Mouse (Mus musculus): ENCODE measurements around the gene Fgfr2.

The Fgfr2 gene

GRCm38 (mm10) chr7:133008663-133009062 is 114.5 kb downstream of the Fgfr2 start:
- no peak for DNase-seq (ENCODE audit: low read depth, low spot score)

GRCm38 (mm10) chr7:133007343-133007742 is 115.8 kb downstream of the Fgfr2 start:
- DNase-seq (ENCODE audit: low read depth, low spot score), result no peak

GRCm38 (mm10) chr7:133005772-133006171 is 117.4 kb downstream of the Fgfr2 start:
- DNase-seq (ENCODE audit: low read depth, low spot score), result no peak

GRCm38 (mm10) chr7:133003421-133003820 is 119.7 kb downstream of the Fgfr2 start:
- peak; percentile 80 for DNase-seq (ENCODE audit: low read depth, low spot score)

GRCm38 (mm10) chr7:133002271-133002670 is 120.9 kb downstream of the Fgfr2 start:
- no peak for DNase-seq (ENCODE audit: low read depth, low spot score)

- no peak for DNase-seq (ENCODE audit: low read depth, low spot score)
Measured at GRCm38 (mm10) chr7:133001388-133001787, 121.8 kb downstream of the Fgfr2 start.

GRCm38 (mm10) chr7:132999061-132999460 is 124.1 kb downstream of the Fgfr2 start:
- DNase-seq (ENCODE audit: low read depth, low spot score), result no peak

- no peak for DNase-seq (ENCODE audit: low read depth, low spot score)
Measured at GRCm38 (mm10) chr7:132998639-132999038, 124.5 kb downstream of the Fgfr2 start.

GRCm38 (mm10) chr7:132996391-132996790 is 126.8 kb downstream of the Fgfr2 start:
- peak; percentile 59 for DNase-seq (ENCODE audit: low read depth, low spot score)

GRCm38 (mm10) chr7:132994628-132995191 is 128.4 kb downstream of the Fgfr2 start:
- DNase-seq (ENCODE audit: low read depth, low spot score), result no peak

GRCm38 (mm10) chr7:132994120-132994519 is 129.0 kb downstream of the Fgfr2 start:
- no peak for DNase-seq (ENCODE audit: low read depth, low spot score)

- no peak for DNase-seq (ENCODE audit: low read depth, low spot score)
Measured at GRCm38 (mm10) chr7:132992967-132993615, 130.1 kb downstream of the Fgfr2 start.

GRCm38 (mm10) chr7:132991240-132991900 is 131.8 kb downstream of the Fgfr2 start:
- no peak for DNase-seq (ENCODE audit: low read depth, low spot score)

- no peak for DNase-seq (ENCODE audit: low read depth, low spot score)
Measured at GRCm38 (mm10) chr7:132989839-132990238, 133.3 kb downstream of the Fgfr2 start.

- DNase-seq (ENCODE audit: low read depth, low spot score), result no peak
Measured at GRCm38 (mm10) chr7:132982639-132983038, 140.5 kb downstream of the Fgfr2 start.

GRCm38 (mm10) chr7:132977981-132978380 is 145.2 kb downstream of the Fgfr2 start:
- no peak for DNase-seq (ENCODE audit: low read depth, low spot score)

- no peak for DNase-seq (ENCODE audit: low read depth, low spot score)
Measured at GRCm38 (mm10) chr7:132976079-132976478, 147.1 kb downstream of the Fgfr2 start.

GRCm38 (mm10) chr7:132972079-132972478 is 151.1 kb downstream of the Fgfr2 start:
- no peak for DNase-seq (ENCODE audit: low read depth, low spot score)

GRCm38 (mm10) chr7:132965707-132966106 is 157.4 kb downstream of the Fgfr2 start:
- no peak for DNase-seq (ENCODE audit: low read depth, low spot score)

- DNase-seq (ENCODE audit: low read depth, low spot score), result no peak
Measured at GRCm38 (mm10) chr7:132964395-132964794, 158.8 kb downstream of the Fgfr2 start.

- no peak for DNase-seq (ENCODE audit: low read depth, low spot score)
Measured at GRCm38 (mm10) chr7:132950613-132951012, 172.5 kb downstream of the Fgfr2 start.

GRCm38 (mm10) chr7:132949968-132950367 is 173.2 kb downstream of the Fgfr2 start:
- DNase-seq (ENCODE audit: low read depth, low spot score), result no peak

- DNase-seq (ENCODE audit: low read depth, low spot score), result no peak
Measured at GRCm38 (mm10) chr7:132940569-132940968, 182.6 kb downstream of the Fgfr2 start.

All from CD4-positive, CD25-positive, alpha-beta regulatory T cell, adult 2 months (primary cell).